Mouse (Mus musculus): ENCODE results near the gene Hipk2. TPM values are rescaled to one million over a fixed set of nuclear protein-coding genes. Genes with fewer than 3 reads are reported as not detected.
A peak's percentile ranks its signal among the peaks of the same experiment; 100 is the strongest.

Gene Hipk2
- polyA plus RNA-seq (2015; fragmentation: Nextera tagmentation; extraction: Ambion mirVana), result 9.5 and 10.4 TPM in 2 replicates

DNA sequence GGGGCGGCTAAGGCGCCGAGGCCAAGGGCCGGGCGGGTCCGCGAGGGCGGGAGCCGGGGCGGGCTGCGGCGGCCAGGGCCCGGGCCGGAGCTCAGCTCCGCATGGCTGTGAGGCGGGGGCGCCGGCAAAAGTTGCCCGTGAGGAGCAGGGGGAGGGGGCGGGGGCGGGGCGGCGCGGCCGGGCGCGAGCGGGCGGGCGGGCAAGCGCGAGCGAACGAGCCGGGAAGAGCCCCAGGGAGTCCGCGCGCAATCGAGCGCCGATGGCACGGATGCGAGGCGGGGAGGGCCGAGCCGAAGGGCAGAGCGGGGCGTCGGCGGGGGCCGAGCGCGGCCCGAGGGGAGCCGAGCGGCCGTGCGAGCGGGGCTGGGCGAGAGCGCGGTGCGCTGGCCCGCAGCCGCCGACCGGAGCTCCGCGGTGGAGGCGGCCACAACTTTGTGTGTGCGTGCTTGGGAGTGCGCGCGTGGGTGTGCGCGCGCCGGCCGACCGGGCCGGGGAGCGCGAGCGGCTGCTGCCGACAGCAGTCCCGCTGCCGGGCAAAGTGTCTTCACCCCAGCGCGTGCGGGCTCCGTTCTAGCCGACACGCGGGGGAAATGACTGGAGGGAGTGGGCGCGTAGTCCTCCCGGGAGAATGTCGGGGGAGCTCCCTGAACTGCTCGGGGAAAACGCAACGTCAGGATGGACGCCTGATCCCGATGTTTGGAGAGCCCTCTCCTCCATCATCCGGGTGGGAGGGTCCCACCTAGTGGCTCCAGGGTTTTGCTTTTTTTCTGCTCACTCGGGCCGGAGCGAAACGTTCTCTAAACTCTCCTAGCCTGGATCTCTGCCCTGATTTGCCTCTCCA is at the start of gene Hipk2:
Gene Hipk2 (minus strand): TSS at position 95 of the 841 bp plus-strand sequence.
- H3K27ac ChIP-seq (replicated peaks), result peak within 1 kb of the TSS; percentile 91
- peak within 1 kb of the TSS; percentile 100 for H3K9ac ChIP-seq
- peaks cover 34% of the 10 kb centered on the region for H3K4me1 ChIP-seq
- H3K27me3 ChIP-seq (replicated peaks), result peaks cover 6% of the 10 kb centered on the region; the same call in 1 of the 2 replicates
- WGBS, result under 1% methylated on average over 84 of the region's 108 CpGs
- no peaks in the 10 kb centered on the region for H3K9me3 ChIP-seq
- H3K4me2 ChIP-seq, result peak within 1 kb of the TSS; percentile 85
- peak; percentile 86 for ATAC-seq (ENCODE audit: extremely low read depth, insufficient number of reproducible peaks, low FRiP score, low TSS enrichment)
- H3K36me3 ChIP-seq, result no peaks in the 10 kb centered on the region
- H3K4me3 ChIP-seq, result peak within 1 kb of the TSS; percentile 100

DNA sequence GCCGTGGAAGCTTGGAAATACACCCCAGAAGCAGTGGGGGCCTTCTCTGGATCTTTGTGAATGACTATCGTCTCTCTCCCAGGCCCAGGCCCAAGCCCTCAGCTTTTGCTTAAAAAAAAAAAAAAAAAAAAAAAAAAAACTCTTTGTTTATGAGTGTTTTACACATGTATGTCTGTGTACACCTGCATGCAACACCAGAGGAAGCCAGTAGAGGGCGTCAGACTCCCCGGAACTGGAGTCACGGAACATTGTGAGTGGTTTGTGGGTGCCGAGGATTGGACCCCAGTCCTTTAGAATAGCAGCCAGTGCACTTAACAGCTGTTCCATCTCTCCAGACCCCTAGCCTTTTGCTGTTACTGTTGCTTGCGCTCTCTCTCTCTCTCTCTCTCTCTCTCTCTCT is 49.8 kb upstream of the Hipk2 start:
- 62% methylated on average over 7 of the region's 7 CpGs for WGBS
- H3K4me1 ChIP-seq, result peaks cover 55% of the 10 kb centered on the region
- no peaks in the 10 kb centered on the region for H3K36me3 ChIP-seq
- H3K4me2 ChIP-seq, result peak overlapping the region; percentile 61
- no peak overlapping the region for H3K27ac ChIP-seq (replicated peaks)
- peaks cover 4% of the 10 kb centered on the region; the same call in 1 of the 2 replicates for H3K27me3 ChIP-seq (replicated peaks)
- peak overlapping the region; percentile 30 for H3K4me3 ChIP-seq
- H3K9ac ChIP-seq, result no peak overlapping the region
- H3K9me3 ChIP-seq, result no peaks in the 10 kb centered on the region; the same call in 1 of the 2 replicates
- no peak for ATAC-seq (ENCODE audit: extremely low read depth, insufficient number of reproducible peaks, low FRiP score, low TSS enrichment)

DNA sequence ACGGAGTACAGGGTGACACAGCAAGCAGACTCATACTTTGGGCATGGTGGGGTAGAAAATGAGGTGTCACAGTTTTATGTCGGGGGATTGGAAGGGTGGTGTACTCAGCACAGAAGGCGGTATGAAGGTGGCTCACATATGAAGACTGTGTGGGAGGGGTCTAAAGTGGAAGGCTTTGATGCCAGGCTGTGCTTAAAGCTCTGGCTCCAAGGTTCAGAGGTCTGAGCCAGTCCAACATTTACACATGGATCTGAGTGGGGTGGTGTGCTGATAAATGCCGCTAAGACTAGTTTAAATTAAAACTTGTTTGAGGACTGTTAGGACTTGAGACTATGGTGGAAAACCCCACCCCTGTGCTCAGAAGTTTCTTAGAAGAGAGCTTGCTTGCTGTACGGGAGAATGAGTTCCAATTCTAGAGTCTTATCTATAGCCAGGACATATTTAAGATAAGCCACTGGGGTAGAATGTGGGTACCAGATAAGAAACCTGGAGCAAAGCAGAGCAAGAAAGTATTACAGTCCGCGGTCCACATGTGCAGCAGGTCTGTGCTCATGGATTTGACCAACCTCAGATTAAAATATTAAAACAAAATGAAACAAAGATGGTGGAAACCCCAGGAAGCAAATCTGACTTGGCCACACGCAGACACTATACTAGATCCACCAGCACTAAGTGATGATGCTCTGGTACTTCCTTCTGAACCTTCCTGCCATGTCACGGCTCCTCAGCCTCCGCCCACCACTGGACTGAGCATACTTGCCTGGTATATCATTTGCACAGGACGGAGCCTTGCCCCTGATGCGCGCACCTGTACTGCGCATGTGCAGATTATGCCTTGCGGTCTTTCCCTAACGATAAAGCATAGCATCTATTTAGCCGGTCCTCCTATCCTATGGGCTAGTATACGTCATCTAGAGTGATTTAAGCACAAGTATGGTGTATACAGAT is 48.2 kb upstream of the Hipk2 start:
- ATAC-seq (ENCODE audit: extremely low read depth, insufficient number of reproducible peaks, low FRiP score, low TSS enrichment), result peak; percentile 57
- Histone ChIP-seq H3K9me3 (no peaks in the 10 kb centered on the region; the same call in 1 of the 2 replicates), H3K4me3 (no peak overlapping the region), H3K27ac (replicated peaks) (peak overlapping the region; percentile 59; the same call in 1 of the 2 replicates), H3K4me1 (peaks cover 55% of the 10 kb centered on the region), H3K4me2 (peak overlapping the region; percentile 47), H3K36me3 (no peaks in the 10 kb centered on the region), H3K27me3 (replicated peaks) (peaks cover 4% of the 10 kb centered on the region; the same call in 1 of the 2 replicates), H3K9ac (no peak overlapping the region)
- WGBS, result 61% methylated on average over 18 of the region's 18 CpGs

DNA sequence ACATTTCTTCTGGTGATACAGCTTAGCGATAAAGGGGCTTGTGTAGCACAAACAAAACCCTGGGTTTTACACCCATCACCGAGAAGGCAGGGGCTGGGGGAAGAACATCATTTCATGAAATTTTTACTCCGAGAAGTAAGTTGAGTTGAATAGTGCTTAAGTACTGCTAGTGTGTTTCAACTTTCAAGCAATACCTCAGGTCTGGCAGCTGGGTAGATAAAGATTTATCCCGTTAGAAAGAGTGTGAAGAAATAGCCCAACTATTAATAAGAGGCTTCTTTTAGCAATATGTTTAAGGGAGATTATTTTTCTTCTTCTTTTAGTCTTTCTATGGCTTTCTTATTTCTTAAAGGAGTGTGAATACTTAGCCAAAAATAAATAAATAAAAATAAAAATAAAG is 47.5 kb upstream of the Hipk2 start:
- H3K27me3 ChIP-seq (replicated peaks), result peaks cover 4% of the 10 kb centered on the region; the same call in 1 of the 2 replicates
- ATAC-seq (ENCODE audit: extremely low read depth, insufficient number of reproducible peaks, low FRiP score, low TSS enrichment), result no peak
- H3K27ac ChIP-seq (replicated peaks), result peak overlapping the region; percentile 59; the same call in 1 of the 2 replicates
- H3K9ac ChIP-seq, result no peak overlapping the region
- no peaks in the 10 kb centered on the region; the same call in 1 of the 2 replicates for H3K9me3 ChIP-seq
- no peak overlapping the region for H3K4me3 ChIP-seq
- 73% methylated on average over 4 of the region's 4 CpGs for WGBS
- peak overlapping the region; percentile 47; the same call in 1 of the 2 replicates for H3K4me2 ChIP-seq
- H3K4me1 ChIP-seq, result peaks cover 56% of the 10 kb centered on the region
- no peaks in the 10 kb centered on the region for H3K36me3 ChIP-seq

DNA sequence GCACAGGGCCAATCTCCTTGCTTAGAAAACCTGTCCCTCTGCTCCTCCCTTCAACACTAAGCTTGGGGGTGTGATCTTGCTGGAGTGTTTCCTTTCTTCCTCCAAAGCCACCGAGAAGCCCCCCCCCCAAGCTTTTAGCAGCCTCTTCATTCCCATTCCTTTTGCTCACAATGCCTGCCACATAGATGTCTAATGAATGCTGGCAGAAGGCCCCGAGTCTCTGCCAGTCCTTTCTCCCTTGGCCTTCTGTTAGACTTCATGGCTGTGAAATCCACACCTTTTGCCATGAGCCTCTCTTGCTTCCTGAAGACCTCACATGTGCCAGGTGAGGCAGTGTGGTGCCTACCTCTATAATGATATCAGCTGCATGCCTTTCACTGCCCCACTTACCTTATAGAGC is 46.6 kb upstream of the Hipk2 start:
- ATAC-seq (ENCODE audit: extremely low read depth, insufficient number of reproducible peaks, low FRiP score, low TSS enrichment), result no peak
- WGBS, result 60% methylated on average over 2 of the region's 2 CpGs
- peak overlapping the region; percentile 8; the same call in 1 of the 2 replicates for H3K27ac ChIP-seq (replicated peaks)
- no peak overlapping the region for H3K9ac ChIP-seq
- no peaks in the 10 kb centered on the region for H3K36me3 ChIP-seq
- H3K4me2 ChIP-seq, result no peak overlapping the region
- H3K9me3 ChIP-seq, result no peaks in the 10 kb centered on the region; the same call in 1 of the 2 replicates
- peaks cover 65% of the 10 kb centered on the region for H3K4me1 ChIP-seq
- H3K4me3 ChIP-seq, result no peak overlapping the region
- no peaks in the 10 kb centered on the region for H3K27me3 ChIP-seq (replicated peaks)

DNA sequence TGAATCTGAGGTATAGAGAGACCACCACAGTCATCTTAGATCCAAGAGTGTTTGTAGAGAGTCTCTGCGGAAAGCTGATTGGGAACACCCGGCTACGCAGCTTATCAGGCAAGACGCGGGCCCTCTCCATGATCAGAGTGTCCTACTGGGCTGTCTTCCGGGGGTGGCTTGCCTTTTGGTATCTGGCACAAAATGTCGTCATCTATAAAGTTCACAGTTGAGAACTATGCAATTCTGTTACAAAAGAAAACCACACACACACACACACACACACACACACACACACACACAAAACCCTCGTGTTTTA is 45.8 kb upstream of the Hipk2 start:
- H3K9ac ChIP-seq, result no peak overlapping the region
- peak overlapping the region; percentile 57; the same call in 1 of the 2 replicates for H3K27ac ChIP-seq (replicated peaks)
- no peak overlapping the region for H3K4me3 ChIP-seq
- 61% methylated on average over 8 of the region's 8 CpGs for WGBS
- peak overlapping the region; percentile 45 for H3K4me2 ChIP-seq
- H3K27me3 ChIP-seq (replicated peaks), result no peaks in the 10 kb centered on the region
- no peak for ATAC-seq (ENCODE audit: extremely low read depth, insufficient number of reproducible peaks, low FRiP score, low TSS enrichment)
- H3K4me1 ChIP-seq, result peaks cover 68% of the 10 kb centered on the region
- H3K36me3 ChIP-seq, result no peaks in the 10 kb centered on the region
- no peaks in the 10 kb centered on the region; the same call in 1 of the 2 replicates for H3K9me3 ChIP-seq

DNA sequence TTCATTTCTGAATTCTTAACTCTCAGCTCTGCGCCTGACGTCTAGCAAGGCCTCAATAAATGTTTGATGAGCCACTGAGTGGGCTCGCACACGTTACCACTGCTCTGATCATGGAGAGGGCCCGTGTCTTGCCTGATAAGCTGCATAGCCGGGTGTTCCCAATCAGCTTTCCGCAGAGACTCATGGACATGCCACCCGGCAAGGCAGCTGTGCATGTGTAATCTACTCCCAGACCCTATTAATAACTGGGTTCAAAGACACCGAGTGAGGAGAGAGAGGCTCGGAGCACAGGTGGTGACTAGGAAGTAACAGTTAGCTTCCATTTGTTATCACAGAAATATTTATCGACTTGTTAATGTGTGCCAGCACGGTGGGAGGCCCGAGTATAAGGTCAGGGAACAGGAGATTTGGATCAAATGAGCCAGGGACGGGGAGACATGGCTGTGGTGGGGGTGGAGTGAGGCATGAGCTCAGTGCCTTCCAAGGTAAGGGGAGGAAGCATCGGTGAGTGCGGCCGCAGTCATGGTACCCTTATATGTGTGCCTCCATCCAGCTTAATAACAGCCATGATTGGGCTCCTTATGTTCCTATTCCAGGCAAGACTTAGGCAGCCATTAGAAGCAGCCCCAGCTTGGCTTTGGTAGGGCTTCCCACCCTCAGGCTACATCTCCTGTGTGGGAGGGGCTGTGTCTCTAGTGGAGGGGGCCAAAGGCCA is 45.3 kb upstream of the Hipk2 start:
- no peak overlapping the region for H3K4me3 ChIP-seq
- 39% methylated on average over 17 of the region's 17 CpGs for WGBS
- H3K4me1 ChIP-seq, result peaks cover 66% of the 10 kb centered on the region
- H3K4me2 ChIP-seq, result peak overlapping the region; percentile 45
- no peaks in the 10 kb centered on the region; the same call in 1 of the 2 replicates for H3K9me3 ChIP-seq
- H3K27ac ChIP-seq (replicated peaks), result peak overlapping the region; percentile 57
- H3K36me3 ChIP-seq, result no peaks in the 10 kb centered on the region
- H3K27me3 ChIP-seq (replicated peaks), result no peaks in the 10 kb centered on the region
- no peak overlapping the region for H3K9ac ChIP-seq
- no peak for ATAC-seq (ENCODE audit: extremely low read depth, insufficient number of reproducible peaks, low FRiP score, low TSS enrichment)

DNA sequence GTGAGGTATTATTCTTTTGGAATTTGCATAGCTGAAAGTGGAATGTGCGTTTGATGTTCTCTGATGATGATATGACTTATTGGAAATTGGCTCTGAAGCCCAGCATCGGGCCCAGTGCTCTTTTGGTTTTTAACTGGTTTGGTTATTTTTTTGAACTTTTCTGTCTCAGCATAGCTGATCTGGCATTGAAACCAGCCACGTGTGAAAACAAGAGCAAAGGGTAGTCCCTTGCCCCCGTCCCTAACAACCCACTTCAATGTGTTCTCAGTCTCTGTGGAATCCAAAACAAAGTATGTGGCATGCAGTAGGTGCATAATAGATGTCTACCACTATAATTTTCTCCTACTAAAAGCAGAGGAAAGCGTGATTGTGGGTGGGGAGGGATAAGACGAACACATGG is 44.2 kb upstream of the Hipk2 start:
- Histone ChIP-seq H3K4me1 (peaks cover 72% of the 10 kb centered on the region), H3K36me3 (no peaks in the 10 kb centered on the region), H3K9ac (no peak overlapping the region), H3K4me3 (no peak overlapping the region), H3K27me3 (replicated peaks) (no peaks in the 10 kb centered on the region), H3K27ac (replicated peaks) (no peak overlapping the region), H3K9me3 (no peaks in the 10 kb centered on the region), H3K4me2 (peak overlapping the region; percentile 4; the same call in 1 of the 2 replicates)
- no peak for ATAC-seq (ENCODE audit: extremely low read depth, insufficient number of reproducible peaks, low FRiP score, low TSS enrichment)
- 86% methylated on average over 6 of the region's 6 CpGs for WGBS

DNA sequence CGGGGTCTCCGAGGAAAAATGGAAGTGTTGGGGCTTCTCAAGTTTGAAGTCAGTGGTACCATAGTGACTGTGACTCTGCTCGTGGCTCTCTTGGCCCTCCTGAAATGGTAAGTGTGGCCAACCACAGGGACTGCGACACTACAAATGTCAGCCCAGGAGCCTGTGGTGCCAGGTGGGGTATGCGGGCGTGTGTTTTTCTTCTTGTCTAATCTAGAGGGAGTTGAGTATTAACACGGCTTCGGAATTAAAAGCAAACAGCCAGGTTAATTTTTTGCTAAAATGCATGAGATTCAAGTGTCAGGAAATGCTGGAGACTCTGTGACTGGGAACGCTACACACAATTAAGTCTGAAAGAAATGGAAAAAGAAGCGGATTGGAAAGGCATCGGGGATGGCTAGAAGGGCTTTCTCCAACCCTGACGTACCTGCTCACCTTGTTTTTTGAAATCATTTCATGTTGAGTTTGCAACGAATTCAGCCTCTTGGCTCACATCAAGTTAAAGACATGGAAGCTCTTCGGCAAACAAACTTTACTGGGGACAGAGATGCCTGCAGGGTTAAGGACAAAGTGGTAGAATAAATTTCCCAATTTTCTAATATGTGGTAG is 43.3 kb upstream of the Hipk2 start:
- H3K27me3 ChIP-seq (replicated peaks), result no peaks in the 10 kb centered on the region
- H3K36me3 ChIP-seq, result no peaks in the 10 kb centered on the region
- no peak overlapping the region for H3K27ac ChIP-seq (replicated peaks)
- no peak overlapping the region; the same call in 1 of the 2 replicates for H3K9ac ChIP-seq
- H3K4me2 ChIP-seq, result peak overlapping the region; percentile 7; the same call in 1 of the 2 replicates
- H3K9me3 ChIP-seq, result no peaks in the 10 kb centered on the region
- H3K4me3 ChIP-seq, result peak overlapping the region; percentile 2; the same call in 1 of the 2 replicates
- ATAC-seq (ENCODE audit: extremely low read depth, insufficient number of reproducible peaks, low FRiP score, low TSS enrichment), result no peak
- H3K4me1 ChIP-seq, result peaks cover 72% of the 10 kb centered on the region
- 82% methylated on average over 14 of the region's 14 CpGs for WGBS

DNA sequence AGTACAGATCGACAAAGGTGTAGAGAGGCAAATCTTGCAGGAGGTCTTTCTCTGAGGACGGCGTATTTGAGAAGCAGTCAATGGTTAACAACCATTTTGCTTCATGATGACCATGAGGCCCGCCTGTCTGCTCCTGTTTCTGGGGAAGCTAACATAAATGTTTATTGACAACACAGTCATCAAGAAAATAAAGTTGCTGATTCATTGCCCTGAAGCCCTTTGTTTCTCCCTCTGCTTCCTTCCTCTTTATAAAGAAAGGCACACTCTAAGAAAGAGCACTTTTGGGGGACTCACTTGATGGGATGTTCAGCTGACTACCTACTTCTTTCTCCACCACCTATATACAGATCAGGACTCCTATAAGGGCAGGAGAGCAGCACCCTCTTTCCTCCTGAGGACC is 42.8 kb upstream of the Hipk2 start:
- H3K4me2 ChIP-seq, result peak overlapping the region; percentile 7; the same call in 1 of the 2 replicates
- no peaks in the 10 kb centered on the region for H3K36me3 ChIP-seq
- H3K27me3 ChIP-seq (replicated peaks), result no peaks in the 10 kb centered on the region
- WGBS, result 86% methylated on average over 4 of the region's 4 CpGs
- no peak for ATAC-seq (ENCODE audit: extremely low read depth, insufficient number of reproducible peaks, low FRiP score, low TSS enrichment)
- no peak overlapping the region for H3K4me3 ChIP-seq
- no peak overlapping the region for H3K9ac ChIP-seq
- no peaks in the 10 kb centered on the region for H3K9me3 ChIP-seq
- H3K27ac ChIP-seq (replicated peaks), result no peak overlapping the region
- peaks cover 72% of the 10 kb centered on the region for H3K4me1 ChIP-seq

All from heart, embryonic 13.5 days (tissue).